Mouse (Mus musculus) liver, embryonic 14.5 days (tissue): ENCODE results near the gene Vav3.
A peak's percentile ranks its signal among the peaks of the same experiment; 100 is the strongest.

Experiments used
- CTCF ChIP-seq: IDR thresholded peaks from 2 replicates; pipeline ENCODE4 v1.5.1; 2016; ENCODE audit warnings: antibody characterized with exemption, low read depth, control low read depth
- EP300 ChIP-seq: IDR thresholded peaks from 2 replicates; pipeline ENCODE4 v1.6.1; 2016; ENCODE audit warnings: antibody characterized with exemption, low read depth

DNA sequence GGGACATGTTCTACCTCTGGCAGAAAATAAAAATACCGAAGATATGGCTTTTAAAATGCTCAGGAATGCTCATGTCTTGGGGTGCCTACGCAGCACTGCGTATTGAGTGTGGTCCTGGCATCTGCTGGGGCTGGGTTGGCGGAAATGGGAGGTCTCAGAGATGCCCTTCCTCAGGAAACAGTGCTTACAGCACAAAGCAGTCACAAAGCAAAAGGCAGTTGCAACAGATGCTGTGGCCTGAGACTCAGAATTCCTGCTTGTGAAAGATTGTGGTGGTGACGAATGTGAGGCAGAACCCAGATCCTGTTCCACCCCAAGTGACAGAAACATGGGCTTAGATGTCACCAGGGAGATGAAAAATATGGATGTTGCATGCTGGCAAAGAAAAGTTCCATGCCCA is 21.4 kb downstream of the Vav3 start:
- TF ChIP-seq EP300, result 0 out of 2 replicates have a peak, but pooled peaks have one; percentile 19
- no peak for TF ChIP-seq CTCF
